Mouse (Mus musculus) heart, adult 2 months (tissue): ENCODE measurements at regions not wholly inside any gene's neighbourhood (a gene's known extent, or its start where the extent isn't known, plus 50 kb on each side); places are given as distances from the start of the nearest gene placed in this dataset.
A peak's percentile ranks its signal among the peaks of the same experiment; 100 is the strongest.

ENCODE experiments used
- DNase-seq, 2 experiments: peaks; one replicate each; pipeline ENCODE4 v3.0.0; 2021
- H3K27ac ChIP-seq: fragments of 200-600 bp; 2 replicates; pipeline ENCODE4 v1.8.1; 2022
- H3K27me3 ChIP-seq: fragments of 200-500 bp; 2 replicates; pipeline ENCODE4 v1.6.1; 2012; ENCODE audit warnings: mild to moderate bottlenecking, low read length, inconsistent platforms, mixed read lengths; ENCODE audit not compliant: control insufficient read depth, insufficient read depth
- H3K36me3 ChIP-seq: fragments of 200-500 bp; 2 replicates; pipeline ENCODE4 v1.6.1; 2012; ENCODE audit warnings: low read length, inconsistent platforms; ENCODE audit not compliant: control insufficient read depth, insufficient read depth
- H3K4me1 ChIP-seq: fragments of 200-500 bp; 2 replicates; pipeline ENCODE4 v1.6.1; 2011; ENCODE audit warnings: low read length; ENCODE audit not compliant: control insufficient read depth, insufficient read depth
- H3K4me3 ChIP-seq: fragments of 200-600 bp; 2 replicates; pipeline ENCODE4 v1.8.1; 2022
- H3K79me2 ChIP-seq: fragments of 200-500 bp; replicated peaks from 2 replicates; pipeline ENCODE4 v1.6.1; 2012; ENCODE audit warnings: mild to moderate bottlenecking, inconsistent platforms, low read length, moderate library complexity, mixed read lengths; ENCODE audit not compliant: control insufficient read depth, insufficient read depth
- H3K9ac ChIP-seq: fragments of 200-500 bp; 2 replicates; pipeline ENCODE4 v1.6.1; 2012; ENCODE audit warnings: low read depth, mild to moderate bottlenecking, control low read depth, inconsistent platforms, low read length, mixed read lengths
- CTCF ChIP-seq: fragments of 200-600 bp; IDR thresholded peaks from 2 replicates; pipeline ENCODE4 v1.8.1; 2022; ENCODE audit warnings: antibody characterized with exemption, mild to moderate bottlenecking, moderate library complexity
- EP300 ChIP-seq: fragments of 200-500 bp; IDR thresholded peaks from 2 replicates; pipeline ENCODE4 v1.6.1; 2011; ENCODE audit warnings: low read depth, low read length, control low read depth; ENCODE audit not compliant: insufficient read depth
- POLR2A ChIP-seq: fragments of 200-500 bp; IDR thresholded peaks from 2 replicates; pipeline ENCODE4 v1.6.1; 2011; ENCODE audit warnings: mild to moderate bottlenecking, low read depth, low read length, control low read depth; ENCODE audit not compliant: insufficient read depth
- WGBS: fragments of 180-500 bp; shearing (Covaris S2); methylation state at CpG from one replicate; pipeline ENCODE4 v1.1.7; 2018; 5-methylcytosine and 5-hydroxymethylcytosine counted together
- intact Hi-C: fragments of 180-260 bp; cut with DNase I; formaldehyde crosslinking; loops from one replicate; pipeline ENCODE4 v1.15.1; 2025

- WGBS: 87% methylated on average over 6 of the region's 6 CpGs
- H3K36me3 ChIP-seq: no peaks in the 10 kb centered on the region
- H3K9ac ChIP-seq: no peak overlapping the region
- H3K4me3 ChIP-seq: no peak overlapping the region
- H3K4me1 ChIP-seq: peaks cover 6% of the 10 kb centered on the region
- no peaks in the 10 kb centered on the region for H3K27me3 ChIP-seq
- no peak for DNase-seq
- no peak overlapping the region for H3K27ac ChIP-seq
- H3K79me2 ChIP-seq: no peaks in the 10 kb centered on the region
- intact Hi-C loops: no loop called here
- TF ChIP-seq CTCF: no peak
- no peak for TF ChIP-seq POLR2A
- no peak for TF ChIP-seq EP300
Measured at GRCm38 (mm10) chr13:35392167-35392566, 267.5 kb upstream of the Cdyl start.

GRCm38 (mm10) chr13:35395192-35395591 lies 264.4 kb upstream of the Cdyl start:
- H3K36me3 ChIP-seq: no peaks in the 10 kb centered on the region
- H3K27me3 ChIP-seq: no peaks in the 10 kb centered on the region
- no peak overlapping the region for H3K9ac ChIP-seq
- TF ChIP-seq POLR2A (no peak), CTCF (no peak), EP300 (no peak)
- H3K4me3 ChIP-seq: no peak overlapping the region
- H3K4me1 ChIP-seq: peaks cover 6% of the 10 kb centered on the region
- H3K27ac ChIP-seq: no peak overlapping the region; the same call in 1 of the 2 replicates
- no peaks in the 10 kb centered on the region for H3K79me2 ChIP-seq
- WGBS: 24% methylated on average over 4 of the region's 4 CpGs
- no peak for DNase-seq
- intact Hi-C loops: no loop called here

- Histone ChIP-seq H3K36me3 (no peaks in the 10 kb centered on the region), H3K27me3 (no peaks in the 10 kb centered on the region), H3K79me2 (no peaks in the 10 kb centered on the region), H3K27ac (no peak overlapping the region; the same call in 1 of the 2 replicates), H3K4me3 (no peak overlapping the region), H3K9ac (no peak overlapping the region), H3K4me1 (peaks cover 6% of the 10 kb centered on the region)
- 11% methylated on average over 5 of the region's 5 CpGs for WGBS
- intact Hi-C loops: no loop called here
- no peak for TF ChIP-seq EP300
- no peak for TF ChIP-seq POLR2A
- no peak for TF ChIP-seq CTCF
- peak; percentile 17 to 23 for DNase-seq
Measured at GRCm38 (mm10) chr13:35395630-35396029, 264.0 kb upstream of the Cdyl start.

GRCm38 (mm10) chr13:35397166-35397565 lies 262.5 kb upstream of the Cdyl start:
- H3K4me3 ChIP-seq: no peak overlapping the region
- H3K27me3 ChIP-seq: no peaks in the 10 kb centered on the region
- no peaks in the 10 kb centered on the region for H3K79me2 ChIP-seq
- DNase-seq: no peak
- WGBS: 82% methylated on average over 2 of the region's 2 CpGs
- H3K27ac ChIP-seq: no peak overlapping the region
- no peak for TF ChIP-seq EP300
- no peak for TF ChIP-seq POLR2A
- H3K36me3 ChIP-seq: no peaks in the 10 kb centered on the region
- intact Hi-C loops: no loop called here
- no peak overlapping the region for H3K9ac ChIP-seq
- H3K4me1 ChIP-seq: peaks cover 6% of the 10 kb centered on the region

- 61% methylated on average over 8 of the region's 8 CpGs for WGBS
- peaks cover 6% of the 10 kb centered on the region for H3K4me1 ChIP-seq
- H3K79me2 ChIP-seq: no peaks in the 10 kb centered on the region
- TF ChIP-seq CTCF (no peak), POLR2A (no peak), EP300 (no peak)
- H3K9ac ChIP-seq: no peak overlapping the region
- H3K4me3 ChIP-seq: no peak overlapping the region
- peak in 1 of 2 experiments; percentile 4 for DNase-seq
- no peaks in the 10 kb centered on the region for H3K36me3 ChIP-seq
- intact Hi-C loops: no loop called here
- no peaks in the 10 kb centered on the region for H3K27me3 ChIP-seq
- no peak overlapping the region for H3K27ac ChIP-seq
Measured at GRCm38 (mm10) chr13:35398192-35398591, 261.4 kb upstream of the Cdyl start.

GRCm38 (mm10) chr13:35402856-35403255 lies 256.8 kb upstream of the Cdyl start:
- no peak for DNase-seq
- H3K79me2 ChIP-seq: no peaks in the 10 kb centered on the region
- H3K4me3 ChIP-seq: no peak overlapping the region
- H3K27me3 ChIP-seq: no peaks in the 10 kb centered on the region
- H3K4me1 ChIP-seq: no peaks in the 10 kb centered on the region
- H3K9ac ChIP-seq: no peak overlapping the region
- intact Hi-C loops: no loop called here
- H3K36me3 ChIP-seq: no peaks in the 10 kb centered on the region
- H3K27ac ChIP-seq: no peak overlapping the region
- TF ChIP-seq EP300: no peak
- no peak for TF ChIP-seq POLR2A
- no peak for TF ChIP-seq CTCF
- 70% methylated on average over 2 of the region's 2 CpGs for WGBS

GRCm38 (mm10) chr13:35404428-35404827 lies 255.2 kb upstream of the Cdyl start:
- no peak overlapping the region for H3K4me3 ChIP-seq
- H3K27ac ChIP-seq: no peak overlapping the region
- 84% methylated on average over 5 of the region's 5 CpGs for WGBS
- H3K79me2 ChIP-seq: no peaks in the 10 kb centered on the region
- no peak for TF ChIP-seq POLR2A
- TF ChIP-seq EP300: no peak
- TF ChIP-seq CTCF: no peak
- no peaks in the 10 kb centered on the region for H3K36me3 ChIP-seq
- no peaks in the 10 kb centered on the region for H3K27me3 ChIP-seq
- no peaks in the 10 kb centered on the region for H3K4me1 ChIP-seq
- DNase-seq: no peak
- intact Hi-C loops: no loop called here
- H3K9ac ChIP-seq: no peak overlapping the region
